Mouse (Mus musculus) embryo, embryonic 10 days (tissue): ENCODE data around the gene Nlrp10.

ENCODE experiments used
- DNase-seq: peaks from one replicate; pipeline ENCODE4 v3.0.0-alpha.2; 2015; ENCODE audit warnings: low spot score

Nlrp10 gene

GRCm38 (mm10) chr7:108894320-108894719 is 35.7 kb downstream of the Nlrp10 start, which contains the start of gene Olfr519:
Olfr519 (minus strand) TSS chr7:108894420.
- no peak for DNase-seq

- no peak for DNase-seq
These were observed 45.1 kb downstream of the Nlrp10 start, which contains the start of gene Olfr518 for GRCm38 (mm10) chr7:108884906-108885305. Olfr518 (minus strand) TSS chr7:108885006.

GRCm38 (mm10) chr7:108872279-108872678 is 57.7 kb downstream of the Nlrp10 start, which contains the start of gene Olfr517:
Olfr517 (minus strand) TSS chr7:108872379.
- DNase-seq, result no peak
